In genomic region chr17:27700812-27701211, GRCm38 (mm10) we compare ENCODE assay signal across 18 mouse cellular contexts. TPM values are rescaled to one million over a fixed set of nuclear protein-coding genes. Genes with fewer than 3 reads are reported as not detected.
A peak's percentile ranks its signal among the peaks of the same experiment; 100 is the strongest.
DNase-seq lines count a peak whose midpoint lies in the region; ATAC-seq lines count a peak whose summit lies in the region.
"Had no signal": no experiment of that assay in that cellular context is flagged by ENCODE, and none has a peak within 500 bp of the region (broad histone marks: within the 10 kb centered on the region; RNA-seq: fewer than 3 reads in every experiment).

No protein-coding gene starts in this region.

- H3K4me1 ChIP-seq in hindbrain, embryonic 16.5 days (ENCODE audit: control insufficient read depth, insufficient read depth, low read depth, low read length), result peaks cover 12% of the 10 kb centered on the region
- no peaks in the 10 kb centered on the region for H3K4me1 ChIP-seq in hindbrain, embryonic 14.5 days (replicated peaks; ENCODE audit: control insufficient read depth, insufficient read depth, low read length)
- H3K4me1 ChIP-seq in midbrain, embryonic 10.5 days, result peaks cover 22% of the 10 kb centered on the region
- H3K4me1 ChIP-seq in midbrain, embryonic 14.5 days (ENCODE audit: control insufficient read depth, insufficient read depth, low read length), result no peaks in the 10 kb centered on the region; the same call in 1 of the 2 replicates
- peaks cover 21% of the 10 kb centered on the region for H3K4me1 ChIP-seq in limb, embryonic 15.5 days

- no peak overlapping the region for H3K27ac ChIP-seq in hindbrain, embryonic 16.5 days (ENCODE audit: low read depth, low read length)
- no peak overlapping the region for H3K27ac ChIP-seq in hindbrain, embryonic 14.5 days
- peak overlapping the region; percentile 42; the same call in 1 of the 2 replicates for H3K27ac ChIP-seq in midbrain, embryonic 10.5 days (replicated peaks)
- H3K27ac ChIP-seq in midbrain, embryonic 14.5 days (replicated peaks; ENCODE audit: low read depth, low read length), result no peak overlapping the region
- no peak overlapping the region for H3K27ac ChIP-seq in limb, embryonic 15.5 days
- H3K27ac ChIP-seq: forebrain, embryonic 12.5 days; liver, embryonic 13.5 days; stomach, postnatal 0 days had no signal

- no peak for DNase-seq in hindbrain, embryonic 14.5 days (ENCODE audit: low spot score)
- no peak for DNase-seq in midbrain, embryonic 10.5 days (ENCODE audit: low spot score)
- no peak for DNase-seq in midbrain, embryonic 14.5 days
- peak; percentile 30 for DNase-seq in R1 (ENCODE audit: low read depth, low spot score)
- DNase-seq in ovary, adult 18-20 months (ENCODE audit: low spot score), result no peak
- DNase-seq: adrenal gland, adult 8-10 months; cerebellum, adult 11-12 months; heart, postnatal 14 days; kidney, adult 2 months; layer of hippocampus, postnatal 36 days; liver, embryonic 13.5 days; right cerebral cortex, postnatal 25 days; thymus, postnatal 36 days had no signal

- no peaks in the 10 kb centered on the region for H3K36me3 ChIP-seq in hindbrain, embryonic 16.5 days (ENCODE audit: control insufficient read depth, insufficient read depth, low read length)
- 0 out of 2 replicates have a peak, but pooled peaks cover 8% of the 10 kb centered on the region for H3K36me3 ChIP-seq in hindbrain, embryonic 14.5 days (replicated peaks; ENCODE audit: control insufficient read depth, insufficient read depth)
- no peaks in the 10 kb centered on the region for H3K36me3 ChIP-seq in midbrain, embryonic 10.5 days
- 0 out of 2 replicates have a peak, but pooled peaks cover 5% of the 10 kb centered on the region for H3K36me3 ChIP-seq in midbrain, embryonic 14.5 days (ENCODE audit: control insufficient read depth, insufficient read depth, low read length)
- no peaks in the 10 kb centered on the region for H3K36me3 ChIP-seq in limb, embryonic 15.5 days
- H3K36me3 ChIP-seq: forebrain, embryonic 12.5 days; liver, embryonic 13.5 days had no signal

- peak; percentile 43; the same call in 1 of the 2 replicates for ATAC-seq in hindbrain, embryonic 16.5 days
- ATAC-seq in hindbrain, embryonic 14.5 days (ENCODE audit: low FRiP score), result no peak
- ATAC-seq in midbrain, embryonic 14.5 days (ENCODE audit: low FRiP score, low TSS enrichment), result no peak
- 0 out of 2 replicates have a peak, but pooled peaks have one; percentile 48 for ATAC-seq in limb, embryonic 15.5 days (ENCODE audit: insufficient number of reproducible peaks, low FRiP score, low TSS enrichment, low read depth)

- H3K9me3 ChIP-seq in hindbrain, embryonic 16.5 days (ENCODE audit: control insufficient read depth, low read length), result no peaks in the 10 kb centered on the region
- no peaks in the 10 kb centered on the region for H3K9me3 ChIP-seq in hindbrain, embryonic 14.5 days (ENCODE audit: control insufficient read depth, low read length)
- H3K9me3 ChIP-seq in midbrain, embryonic 10.5 days (replicated peaks), result peaks cover 17% of the 10 kb centered on the region
- 0 out of 2 replicates have a peak, but pooled peaks cover 3% of the 10 kb centered on the region for H3K9me3 ChIP-seq in midbrain, embryonic 14.5 days (ENCODE audit: control insufficient read depth, low read length)
- H3K9me3 ChIP-seq in limb, embryonic 15.5 days, result no peaks in the 10 kb centered on the region
- H3K9me3 ChIP-seq: forebrain, embryonic 12.5 days; liver, embryonic 13.5 days had no signal

- 70% methylated on average over 2 of the region's 2 CpGs for WGBS in hindbrain, embryonic 16.5 days
- WGBS in hindbrain, embryonic 14.5 days, result 66% methylated on average over 2 of the region's 2 CpGs
- WGBS in midbrain, embryonic 10.5 days, result 76% methylated on average over 2 of the region's 2 CpGs
- 62% methylated on average over 2 of the region's 2 CpGs for WGBS in midbrain, embryonic 14.5 days
- 60% methylated on average over 2 of the region's 2 CpGs for WGBS in limb, embryonic 15.5 days

- no peak overlapping the region for H3K4me3 ChIP-seq in hindbrain, embryonic 16.5 days (ENCODE audit: low read length)
- H3K4me3 ChIP-seq in hindbrain, embryonic 14.5 days (replicated peaks; ENCODE audit: low read length), result no peak overlapping the region
- H3K4me3 ChIP-seq in midbrain, embryonic 10.5 days, result no peak overlapping the region
- H3K4me3 ChIP-seq in midbrain, embryonic 14.5 days (replicated peaks; ENCODE audit: low read depth, low read length), result no peak overlapping the region
- no peak overlapping the region for H3K4me3 ChIP-seq in limb, embryonic 15.5 days
- H3K4me3 ChIP-seq: forebrain, embryonic 12.5 days; liver, embryonic 13.5 days had no signal

- H3K9ac ChIP-seq in hindbrain, embryonic 16.5 days (ENCODE audit: low read depth, low read length), result no peak overlapping the region
- no peak overlapping the region for H3K9ac ChIP-seq in hindbrain, embryonic 14.5 days
- H3K9ac ChIP-seq in midbrain, embryonic 14.5 days (replicated peaks; ENCODE audit: low read length), result no peak overlapping the region
- H3K9ac ChIP-seq in limb, embryonic 15.5 days, result no peak overlapping the region
- H3K9ac ChIP-seq: forebrain, embryonic 12.5 days; liver, embryonic 13.5 days had no signal

- H3K4me2 ChIP-seq in hindbrain, embryonic 16.5 days (ENCODE audit: low read length), result no peak overlapping the region
- no peak overlapping the region for H3K4me2 ChIP-seq in hindbrain, embryonic 14.5 days (replicated peaks)
- no peak overlapping the region for H3K4me2 ChIP-seq in midbrain, embryonic 14.5 days (ENCODE audit: low read length)
- no peak overlapping the region for H3K4me2 ChIP-seq in limb, embryonic 15.5 days
- H3K4me2 ChIP-seq: forebrain, embryonic 12.5 days; heart, embryonic 11.5 days; liver, embryonic 13.5 days had no signal

- no peaks in the 10 kb centered on the region for H3K27me3 ChIP-seq in hindbrain, embryonic 16.5 days (replicated peaks; ENCODE audit: control insufficient read depth, insufficient read depth, low read length)
- no peaks in the 10 kb centered on the region for H3K27me3 ChIP-seq in hindbrain, embryonic 14.5 days (ENCODE audit: control insufficient read depth, insufficient read depth, low read length)
- peaks cover 37% of the 10 kb centered on the region for H3K27me3 ChIP-seq in midbrain, embryonic 10.5 days (ENCODE audit: low read depth, poor library complexity, severe bottlenecking)
- H3K27me3 ChIP-seq in midbrain, embryonic 14.5 days (ENCODE audit: control insufficient read depth, insufficient read depth, low read length), result no peaks in the 10 kb centered on the region
- peaks cover 5% of the 10 kb centered on the region; the same call in 1 of the 2 replicates for H3K27me3 ChIP-seq in limb, embryonic 15.5 days

RNA-seq across cellular contexts. Expression of gene Spdef, which starts 27.9 kb away (rescaled TPM):
- 0.60 and 1.6 TPM in 2 replicates for polyA plus RNA-seq in hindbrain, embryonic 16.5 days (2015; fragmentation: Nextera tagmentation; extraction: Ambion mirVana)
- 0.26 and 0.94 TPM in 2 replicates for polyA plus RNA-seq in hindbrain, embryonic 14.5 days (2014; fragmentation: Nextera tagmentation; extraction: Ambion mirVana)
- 0.16 and 0.25 TPM in 2 replicates for polyA plus RNA-seq in midbrain, embryonic 10.5 days (2016; fragmentation: Nextera tagmentation; extraction: Ambion mirVana)
- 1.5 and 2.7 TPM in 2 replicates for polyA plus RNA-seq in midbrain, embryonic 14.5 days (2014; fragmentation: Nextera tagmentation; extraction: Ambion mirVana)
- polyA plus RNA-seq in limb, embryonic 15.5 days (2015; fragmentation: Nextera tagmentation; extraction: Ambion mirVana), result 0.12 TPM in 1 of 2 replicates, not detected in the other
- polyA plus RNA-seq: liver, embryonic 13.5 days had no signal

RNA-seq across cellular contexts. Expression of gene Pacsin1, which starts 45.5 kb away (rescaled TPM):
- 67.0 and 77.9 TPM in 2 replicates for polyA plus RNA-seq in hindbrain, embryonic 16.5 days (2015; fragmentation: Nextera tagmentation; extraction: Ambion mirVana)
- polyA plus RNA-seq in hindbrain, embryonic 14.5 days (2014; fragmentation: Nextera tagmentation; extraction: Ambion mirVana), result 44.5 and 51.7 TPM in 2 replicates
- polyA plus RNA-seq in midbrain, embryonic 10.5 days (2016; fragmentation: Nextera tagmentation; extraction: Ambion mirVana), result 3.1 and 3.3 TPM in 2 replicates
- polyA plus RNA-seq in midbrain, embryonic 14.5 days (2014; fragmentation: Nextera tagmentation; extraction: Ambion mirVana), result 33.0 and 42.1 TPM in 2 replicates
- polyA plus RNA-seq in limb, embryonic 15.5 days (2015; fragmentation: Nextera tagmentation; extraction: Ambion mirVana), result 2.5 and 3.4 TPM in 2 replicates

Comparison
In these comparisons a context has a peak if more than half of its experiments do, and no peak if none do; other contexts are left out.
1. ATAC-seq: peak in hindbrain, embryonic 16.5 days (single experiment) and limb, embryonic 15.5 days (single experiment); none in hindbrain, embryonic 14.5 days (single experiment) and midbrain, embryonic 14.5 days (single experiment).